Mouse (Mus musculus) stomach, embryonic 15.5 days (tissue): Measurements from ENCODE around the gene St6galnac6. TPM values are rescaled to one million over a fixed set of nuclear protein-coding genes. Genes with fewer than 3 reads are reported as not detected.

ENCODE experiments used
- ATAC-seq: fragments of 200-750 bp; cut with Nextera tagmentation; 2 replicates; pipeline ENCODE4 v1.8.0; 2017; ENCODE audit warnings: low read depth, moderate number of reproducible peaks, moderate TSS enrichment; ENCODE audit not compliant: insufficient read depth, low FRiP score
- H3K27ac ChIP-seq: fragments of 300-500 bp; sonication (generic); 2 replicates; pipeline ENCODE4 v1.5.1; 2015; ENCODE audit warnings: mild to moderate bottlenecking, inconsistent platforms
- H3K27me3 ChIP-seq: fragments of 300-500 bp; sonication (generic); replicated peaks from 2 replicates; pipeline ENCODE4 v1.6.1; 2015; ENCODE audit warnings: inconsistent platforms
- H3K36me3 ChIP-seq: fragments of 300-500 bp; sonication (generic); 2 replicates; pipeline ENCODE4 v1.6.1; 2015; ENCODE audit warnings: inconsistent platforms
- H3K4me1 ChIP-seq: fragments of 300-500 bp; sonication (generic); 2 replicates; pipeline ENCODE4 v1.6.1; 2015; ENCODE audit warnings: inconsistent platforms
- H3K4me2 ChIP-seq: fragments of 300-500 bp; sonication (generic); 2 replicates; pipeline ENCODE4 v1.6.1; 2015; ENCODE audit warnings: mild to moderate bottlenecking, inconsistent platforms
- H3K4me3 ChIP-seq: fragments of 300-500 bp; sonication (generic); replicated peaks from 2 replicates; pipeline ENCODE4 v1.5.1; 2015; ENCODE audit warnings: inconsistent platforms
- H3K9ac ChIP-seq: fragments of 300-500 bp; sonication (generic); 2 replicates; pipeline ENCODE4 v1.6.1; 2015; ENCODE audit warnings: inconsistent platforms
- H3K9me3 ChIP-seq: fragments of 300-500 bp; sonication (generic); 2 replicates; pipeline ENCODE4 v1.6.1; 2016; ENCODE audit warnings: inconsistent platforms
- WGBS: fragments of 180-500 bp; shearing (Covaris S2); methylation state at CpG from one replicate; pipeline ENCODE4 v1.1.7; 2015; 5-methylcytosine and 5-hydroxymethylcytosine counted together
- microRNA counts: library from miRNA; unstranded; fragments of <30 nt; microRNA quantifications from one replicate; lab custom pipeline; 2016
- microRNA-seq: library from miRNA; unstranded; fragments of <30 nt; microRNA quantifications from one replicate; pipeline ENCODE4, GENCODE M21; 2016
- polyA plus RNA-seq: library from polyadenylated mRNA; unstranded; fragments of >200 nt; fragmentation: Nextera tagmentation; extraction: Ambion mirVana; gene quantifications from 2 replicates; pipeline ENCODE4 v1.2.1, GENCODE M21; 2015

Gene St6galnac6
- polyA plus RNA-seq, 1 experiment from 2014 or later: 19.7 TPM

- Histone ChIP-seq H3K4me1 (peaks cover 9% of the 10 kb centered on the region; the same call in 1 of the 2 replicates), H3K4me3 (no peak overlapping the region), H3K4me2 (no peak overlapping the region), H3K9me3 (no peaks in the 10 kb centered on the region), H3K9ac (no peak overlapping the region), H3K27ac (no peak overlapping the region), H3K27me3 (no peaks in the 10 kb centered on the region), H3K36me3 (0 out of 2 replicates have a peak, but pooled peaks cover 4% of the 10 kb centered on the region)
- no peak for ATAC-seq
- 76% methylated on average over 6 of the region's 6 CpGs for WGBS
Measured at GRCm38 (mm10) chr2:32665853-32666252, 66.3 kb downstream of the St6galnac6 start.

- no peaks in the 10 kb centered on the region for H3K4me1 ChIP-seq
- H3K27ac ChIP-seq: peak overlapping the region; percentile 5; the same call in 1 of the 2 replicates
- no peak overlapping the region for H3K4me3 ChIP-seq
- H3K9ac ChIP-seq: no peak overlapping the region
- 0 out of 2 replicates have a peak, but pooled peaks cover 4% of the 10 kb centered on the region for H3K36me3 ChIP-seq
- H3K27me3 ChIP-seq: no peaks in the 10 kb centered on the region
- no peak for ATAC-seq
- no peak overlapping the region for H3K4me2 ChIP-seq
- no peaks in the 10 kb centered on the region for H3K9me3 ChIP-seq
- WGBS: 46% methylated on average over 11 of the region's 11 CpGs
Measured at GRCm38 (mm10) chr2:32667775-32668174, 68.3 kb downstream of the St6galnac6 start.

GRCm38 (mm10) chr2:32668176-32668575, 68.7 kb downstream of the St6galnac6 start:
- 91% methylated on average over 7 of the region's 7 CpGs for WGBS
- Histone ChIP-seq H3K27me3 (no peaks in the 10 kb centered on the region), H3K4me3 (no peak overlapping the region), H3K9ac (no peak overlapping the region), H3K4me1 (peaks cover 3% of the 10 kb centered on the region; the same call in 1 of the 2 replicates), H3K36me3 (0 out of 2 replicates have a peak, but pooled peaks cover 4% of the 10 kb centered on the region), H3K27ac (peak overlapping the region; percentile 5; the same call in 1 of the 2 replicates), H3K9me3 (no peaks in the 10 kb centered on the region), H3K4me2 (no peak overlapping the region)
- ATAC-seq: no peak

- Histone ChIP-seq H3K27ac (no peak overlapping the region), H3K9me3 (no peaks in the 10 kb centered on the region), H3K36me3 (0 out of 2 replicates have a peak, but pooled peaks cover 7% of the 10 kb centered on the region), H3K4me2 (no peak overlapping the region), H3K4me1 (peaks cover 5% of the 10 kb centered on the region; the same call in 1 of the 2 replicates), H3K27me3 (no peaks in the 10 kb centered on the region), H3K9ac (no peak overlapping the region), H3K4me3 (no peak overlapping the region)
- WGBS: 76% methylated on average over 3 of the region's 3 CpGs
- no peak for ATAC-seq
Measured at GRCm38 (mm10) chr2:32669876-32670275, 70.4 kb downstream of the St6galnac6 start.

MicroRNA genes within 50 kb of the gene (microRNA counts, 519-probe panel; counts per million panel counts)
- not detected for microRNA mmu-miR-1954 (lab: Ali Mortazavi, UCI)

Small RNA genes within 50 kb of the gene (microRNA-seq; reads per million reads assigned to microRNA genes)
- not detected for gene Mir1954

Other genes starting within 250 kb of the St6galnac6 start
- 33.8 and 41.6 TPM in 2 replicates for gene Ciz1, start 247.4 kb upstream of the St6galnac6 start, polyA plus RNA-seq
- gene Dnm1, start 246.4 kb upstream of the St6galnac6 start, polyA plus RNA-seq: 12.1 and 12.8 TPM in 2 replicates
- 36.1 and 42.9 TPM in 2 replicates for gene 1110008P14Rik, start 217.8 kb upstream of the St6galnac6 start, polyA plus RNA-seq
- 25.1 and 30.7 TPM in 2 replicates for gene Lcn2, start 211.5 kb upstream of the St6galnac6 start, polyA plus RNA-seq
- 28.5 and 31.4 TPM in 2 replicates for gene Ptges2, start 203.8 kb upstream of the St6galnac6 start, polyA plus RNA-seq
- 5.1 and 5.4 TPM in 2 replicates for gene Naif1, start 149.3 kb upstream of the St6galnac6 start, polyA plus RNA-seq
- gene Slc25a25, start 148.3 kb upstream of the St6galnac6 start, polyA plus RNA-seq: 17.6 and 17.9 TPM in 2 replicates
- gene Fam102a, start 64.4 kb upstream of the St6galnac6 start, polyA plus RNA-seq: 11.2 and 13.0 TPM in 2 replicates
- gene Dpm2, start 28.9 kb upstream of the St6galnac6 start, polyA plus RNA-seq: 109 and 112 TPM in 2 replicates
- 0.36 and 0.61 TPM in 2 replicates for gene Pip5kl1, start 24.9 kb upstream of the St6galnac6 start, polyA plus RNA-seq
- gene 9430097D07Rik, start 24.0 kb upstream of the St6galnac6 start, polyA plus RNA-seq: 0.09 and 0.12 TPM in 2 replicates
- gene St6galnac4, start 12.6 kb upstream of the St6galnac6 start, polyA plus RNA-seq: 18.3 and 20.3 TPM in 2 replicates
- 21.8 and 22.1 TPM in 2 replicates for gene Ak1, start 22.0 kb downstream of the St6galnac6 start, polyA plus RNA-seq
- 59.6 and 65.3 TPM in 2 replicates for gene Eng, start 46.9 kb downstream of the St6galnac6 start, polyA plus RNA-seq
- 33.8 and 34.1 TPM in 2 replicates for gene Fpgs, start 104.4 kb downstream of the St6galnac6 start, polyA plus RNA-seq
- gene Cdk9, start 113.4 kb downstream of the St6galnac6 start, polyA plus RNA-seq: 89.8 and 91.4 TPM in 2 replicates
- gene Sh2d3c, start 121.3 kb downstream of the St6galnac6 start, polyA plus RNA-seq: 26.2 and 28.6 TPM in 2 replicates
- gene 6330409D20Rik, start 141.3 kb downstream of the St6galnac6 start, polyA plus RNA-seq: 0.27 and 0.45 TPM in 2 replicates
- gene Tor2a, start 157.5 kb downstream of the St6galnac6 start, polyA plus RNA-seq: 63.8 and 68.5 TPM in 2 replicates
- 0.23 and 0.41 TPM in 2 replicates for gene Ttc16, start 175.9 kb downstream of the St6galnac6 start, polyA plus RNA-seq
- 4.4 TPM in 2 replicates for gene Ptrh1, start 176.1 kb downstream of the St6galnac6 start, polyA plus RNA-seq
- gene Cfap157, start 184.7 kb downstream of the St6galnac6 start, polyA plus RNA-seq: 0.62 and 1.1 TPM in 2 replicates
- gene Stxbp1, start 247.5 kb downstream of the St6galnac6 start, polyA plus RNA-seq: 20.0 and 21.4 TPM in 2 replicates